Mouse (Mus musculus): Measurements from ENCODE around the gene Msi2.

The Msi2 gene

DNA sequence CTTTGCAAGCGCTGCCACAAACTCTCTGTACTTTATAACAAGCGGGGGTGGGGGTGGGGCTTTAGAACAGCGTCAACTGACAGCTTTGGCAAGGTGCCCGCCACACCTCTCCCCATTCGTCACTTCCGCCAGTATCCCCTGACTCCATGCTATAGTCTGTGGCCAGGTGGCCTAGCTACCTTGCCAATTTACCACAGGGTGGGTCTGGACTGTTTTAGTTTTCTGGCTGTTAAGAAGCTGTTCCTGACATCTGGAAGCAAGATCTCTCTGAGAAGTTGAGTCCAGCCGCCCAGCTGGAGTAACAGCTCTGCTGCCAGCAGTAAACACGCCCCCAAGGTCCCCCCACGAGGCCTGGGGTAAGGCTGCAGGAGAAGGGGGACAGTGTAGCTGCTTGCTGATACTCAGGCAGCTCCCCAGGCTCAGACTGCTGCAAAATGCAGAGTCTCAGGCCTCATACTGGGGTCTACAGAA is 292.6 kb downstream of the Msi2 start:
- no peak for DNase-seq

DNA sequence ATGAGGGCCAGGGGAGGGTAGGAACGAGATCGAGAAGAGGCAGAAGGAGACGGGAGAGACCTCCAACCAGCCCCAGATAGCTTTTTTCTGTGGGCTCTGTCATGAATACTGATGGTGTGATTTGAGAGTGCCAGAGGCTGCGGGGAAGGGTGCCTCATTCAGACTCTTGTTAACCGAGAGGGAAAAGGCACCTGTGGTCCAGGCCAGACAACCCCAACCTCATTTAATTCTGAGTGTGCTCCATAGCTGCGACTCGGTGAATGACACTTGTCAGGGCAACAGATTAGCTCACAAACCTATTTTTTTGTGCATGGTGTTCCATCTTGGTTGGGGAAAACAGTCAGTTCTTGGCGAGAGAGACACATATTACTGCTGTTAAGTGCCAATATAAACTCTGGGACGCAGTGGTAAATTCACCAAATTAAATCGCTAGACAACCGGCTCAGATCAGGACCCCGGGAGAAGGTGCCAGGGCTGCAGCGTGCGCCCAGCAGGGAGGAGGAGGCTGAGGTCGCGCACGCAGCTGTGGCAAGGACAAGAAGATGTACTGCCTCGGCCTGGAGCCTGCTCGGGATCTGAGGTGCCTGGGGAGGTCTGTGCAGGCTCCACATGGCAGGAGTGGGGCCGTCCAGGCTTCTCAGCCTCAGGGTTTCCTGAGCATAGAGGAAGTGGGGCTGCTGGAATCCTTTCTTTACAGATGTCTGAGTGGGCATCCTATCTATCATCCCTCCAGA is 294.1 kb downstream of the Msi2 start:
- no peak for DNase-seq

DNA sequence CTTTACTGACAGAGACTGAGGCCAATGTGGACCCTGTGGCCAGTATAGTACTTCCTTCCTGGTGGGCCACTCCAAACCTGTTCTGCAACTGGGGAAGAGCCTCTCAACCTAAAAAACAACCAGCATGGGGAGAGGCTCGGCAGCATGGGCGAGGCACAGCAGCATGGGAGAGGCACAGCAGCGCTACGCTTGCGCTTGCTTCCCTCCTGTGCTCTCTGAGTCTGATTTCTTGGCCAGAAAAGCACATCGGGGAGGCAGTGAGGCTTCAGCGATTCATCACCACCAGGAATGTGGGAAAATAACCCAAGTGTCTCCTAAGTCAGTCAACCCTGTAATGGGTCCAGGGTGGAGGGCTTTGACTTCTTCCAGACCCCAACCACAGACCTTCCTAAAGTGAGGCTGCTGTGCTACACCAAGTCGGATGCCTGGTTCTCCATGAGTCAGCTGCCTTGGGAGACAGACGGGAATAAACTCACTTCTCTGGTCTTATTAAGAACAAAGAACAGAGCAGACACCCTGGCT is 297.2 kb downstream of the Msi2 start:
- no peak for DNase-seq

DNA sequence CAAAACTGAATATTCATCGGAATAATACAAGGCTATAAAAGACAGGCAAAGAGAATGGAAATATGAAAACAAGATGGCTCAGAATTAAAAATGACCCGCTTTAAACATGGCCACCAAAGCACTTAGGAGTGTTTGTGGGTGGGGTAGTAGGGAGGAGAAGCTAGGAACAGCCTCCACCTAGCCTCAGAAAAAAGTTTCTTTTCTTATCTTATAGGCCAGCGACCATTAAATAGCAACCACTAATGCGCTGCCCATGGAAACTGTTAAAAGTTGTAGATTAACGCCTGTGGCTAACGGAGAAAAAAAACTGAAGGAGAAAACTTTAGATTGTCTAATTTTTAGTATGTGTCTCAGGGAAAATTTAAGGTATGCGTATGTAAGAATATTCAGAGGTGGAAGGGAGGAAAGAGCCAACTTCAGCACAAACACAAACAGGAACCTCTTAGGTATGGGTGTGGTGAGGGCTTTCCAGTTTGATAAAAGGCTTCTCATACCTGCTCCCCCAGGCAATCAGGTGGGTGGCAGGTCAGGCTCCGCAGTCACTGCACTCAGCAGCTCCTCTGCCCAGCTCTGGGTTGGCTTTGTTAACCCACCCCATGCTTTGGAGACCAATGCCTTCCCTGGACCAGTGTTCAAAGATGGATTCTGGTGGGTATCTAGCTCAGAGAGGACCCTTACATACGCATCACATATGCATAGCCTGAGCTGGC is 298.5 kb downstream of the Msi2 start:
- DNase-seq: no peak

DNA sequence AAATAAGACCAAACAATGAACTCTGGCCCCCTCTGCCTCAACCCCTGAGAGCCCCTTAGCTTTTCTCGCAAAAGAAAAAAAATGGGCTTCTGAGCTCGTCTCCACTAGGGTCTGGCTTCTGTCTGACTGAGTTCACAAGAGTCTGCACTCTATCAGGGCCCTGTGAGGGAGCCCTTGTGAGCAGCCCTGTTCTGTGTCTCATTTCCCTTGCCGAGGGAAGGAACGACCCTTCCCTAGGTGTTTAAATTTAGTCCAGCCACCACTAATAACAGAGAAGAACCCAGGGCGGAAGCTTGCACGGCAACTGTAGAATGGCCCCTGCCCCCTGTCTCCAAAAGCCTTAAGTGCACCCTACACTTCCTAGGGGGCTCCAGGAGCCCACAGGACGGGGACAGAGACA is 299.2 kb downstream of the Msi2 start:
- no peak for DNase-seq

DNA sequence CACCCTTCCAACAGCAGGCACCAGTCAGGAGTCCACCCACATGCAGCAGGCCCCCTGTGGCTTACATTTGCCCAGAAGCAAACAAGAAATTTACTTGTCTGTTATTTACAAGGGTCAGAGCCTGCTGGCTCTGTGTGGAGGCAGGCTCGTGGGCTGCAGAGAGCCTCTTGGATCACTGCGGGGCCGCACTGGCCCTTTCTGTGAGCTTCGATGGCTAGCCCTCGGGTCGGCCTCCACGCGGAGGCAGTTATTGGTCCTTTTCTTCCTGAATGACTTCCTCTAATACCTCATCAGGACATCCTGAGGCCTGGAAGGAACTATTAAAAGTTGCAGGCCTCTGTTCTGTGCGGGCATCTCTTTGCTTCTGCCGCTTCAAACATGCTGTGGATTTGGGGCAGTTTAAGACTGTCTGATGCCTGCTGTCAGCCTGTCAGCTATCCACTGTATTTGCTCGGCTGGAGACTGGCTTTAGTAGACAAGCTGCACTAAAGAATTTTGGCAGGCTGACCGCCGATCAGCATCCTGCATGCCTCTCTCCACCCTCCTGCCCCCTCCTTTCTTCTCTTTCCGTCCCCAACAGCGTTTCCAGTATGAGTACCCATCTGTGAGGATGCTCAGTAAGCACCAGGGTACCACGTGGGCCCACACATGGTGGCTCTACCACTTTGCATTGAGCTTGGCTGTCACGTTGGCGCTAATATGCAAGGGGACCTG is 304.0 kb downstream of the Msi2 start:
- peak; percentile 47 for DNase-seq

DNA sequence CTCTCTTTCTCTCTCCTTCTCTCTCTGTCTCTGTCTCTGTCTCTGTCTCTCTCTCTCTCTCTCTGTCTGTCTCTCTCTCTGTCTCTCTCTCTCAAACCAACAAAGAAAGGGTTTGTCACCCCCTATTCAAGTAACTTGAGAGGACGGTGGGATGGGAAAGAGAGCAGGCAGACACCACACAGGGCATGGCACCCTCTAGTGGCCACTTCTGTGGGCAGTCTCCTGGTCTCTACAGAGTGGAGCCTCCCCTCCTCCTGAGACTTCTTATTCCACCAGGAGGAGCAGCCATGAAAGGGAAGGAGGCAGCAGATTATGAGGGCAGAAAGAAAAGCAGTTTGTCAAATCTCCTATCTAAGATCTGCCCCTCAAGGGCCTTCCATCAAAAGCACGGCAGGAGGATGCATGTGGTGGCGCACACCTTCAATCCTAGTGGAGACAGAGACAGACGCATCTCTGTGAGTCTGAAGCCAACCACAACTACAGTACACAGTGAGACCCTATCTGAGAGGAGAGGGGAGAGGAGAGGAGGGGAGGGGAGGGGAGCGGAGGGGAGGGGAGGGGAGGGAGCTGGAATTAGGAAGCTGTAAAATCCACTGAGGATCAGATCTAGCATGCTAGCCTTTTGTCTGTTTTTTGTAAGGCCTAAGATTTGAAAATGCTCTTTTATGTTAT is 305.8 kb downstream of the Msi2 start:
- peak; percentile 54 for DNase-seq

DNA sequence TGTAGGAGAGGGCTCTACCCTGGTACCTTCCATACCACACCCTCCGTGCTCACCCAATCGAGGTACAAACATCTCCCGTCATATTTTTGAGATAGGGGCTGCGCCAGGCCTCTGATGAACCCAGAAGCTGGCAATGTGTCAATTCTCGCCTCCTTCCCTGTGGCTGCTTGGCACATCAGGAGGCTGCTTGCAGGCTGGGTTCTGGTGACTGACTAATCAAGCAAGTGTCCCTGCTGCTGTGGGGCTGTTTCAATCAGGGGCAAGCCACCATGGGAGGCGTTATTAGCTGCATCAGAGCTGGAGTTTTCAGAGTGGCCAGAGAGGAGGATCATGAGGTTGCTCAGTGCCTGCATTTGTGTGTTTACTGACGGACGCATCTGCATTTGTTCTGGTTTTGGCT is 310.0 kb downstream of the Msi2 start:
- no peak for DNase-seq

DNA sequence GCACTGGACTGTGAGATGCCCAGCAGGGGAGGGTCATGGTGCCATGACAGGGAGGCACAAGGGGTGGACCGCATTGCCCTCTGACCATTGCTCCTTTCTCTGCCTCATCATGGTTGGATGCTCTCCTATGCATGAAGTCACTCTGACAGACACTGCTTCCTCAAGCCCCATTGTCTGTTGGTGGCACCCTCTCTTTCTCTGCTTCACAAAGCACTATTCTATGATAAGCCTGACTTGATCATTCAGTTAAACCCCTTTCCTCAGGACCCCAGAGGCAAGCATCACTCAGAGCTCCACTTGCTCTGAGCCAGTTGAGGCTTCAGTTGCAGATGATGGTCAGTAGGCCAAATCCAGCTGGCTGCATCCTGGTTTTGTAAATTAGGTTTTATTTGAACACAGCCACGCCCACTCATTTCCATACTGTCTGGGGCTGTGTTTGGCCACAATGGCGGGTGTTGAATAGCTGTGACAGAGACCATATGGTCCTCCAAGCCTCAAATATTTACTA is 311.9 kb downstream of the Msi2 start:
- DNase-seq: no peak

DNA sequence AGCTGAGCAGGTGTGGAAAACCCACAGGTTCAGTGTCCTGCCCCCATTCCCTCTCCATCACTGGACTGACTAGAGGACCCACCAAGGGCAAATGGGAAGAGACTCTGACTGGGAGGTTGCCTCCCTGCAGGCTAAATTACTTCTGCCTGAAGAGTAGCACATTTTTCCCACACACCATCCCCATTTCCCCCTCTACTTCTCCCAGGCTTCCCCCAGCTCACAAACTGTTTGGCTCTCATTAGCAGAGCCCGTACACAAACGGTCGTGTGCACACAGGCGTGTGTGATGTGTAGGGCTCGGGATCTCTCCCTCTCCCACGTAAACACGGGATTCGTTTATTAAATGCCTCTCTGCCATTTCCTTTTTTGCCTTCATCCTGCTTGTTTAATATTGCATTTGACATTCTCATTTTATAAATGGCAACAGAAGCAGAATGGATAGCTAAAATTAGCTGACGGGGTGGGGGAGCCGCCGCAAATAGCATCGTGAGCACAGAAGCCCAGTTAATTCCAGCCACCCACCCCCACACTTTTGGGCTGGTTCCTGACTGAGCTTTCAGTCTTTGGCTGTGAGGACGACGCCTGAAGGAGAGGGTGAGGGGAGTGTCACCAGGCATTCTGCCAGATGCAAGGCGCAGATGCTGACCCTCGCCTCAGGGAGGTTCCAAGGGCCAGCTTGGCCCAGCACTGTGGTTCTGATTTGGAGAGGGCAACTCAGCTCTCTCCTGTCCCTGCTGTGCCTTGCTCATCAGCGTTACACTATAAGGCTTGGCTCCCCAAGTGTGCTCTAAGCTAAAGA is 313.3 kb downstream of the Msi2 start:
- DNase-seq: peak; percentile 52

DNA sequence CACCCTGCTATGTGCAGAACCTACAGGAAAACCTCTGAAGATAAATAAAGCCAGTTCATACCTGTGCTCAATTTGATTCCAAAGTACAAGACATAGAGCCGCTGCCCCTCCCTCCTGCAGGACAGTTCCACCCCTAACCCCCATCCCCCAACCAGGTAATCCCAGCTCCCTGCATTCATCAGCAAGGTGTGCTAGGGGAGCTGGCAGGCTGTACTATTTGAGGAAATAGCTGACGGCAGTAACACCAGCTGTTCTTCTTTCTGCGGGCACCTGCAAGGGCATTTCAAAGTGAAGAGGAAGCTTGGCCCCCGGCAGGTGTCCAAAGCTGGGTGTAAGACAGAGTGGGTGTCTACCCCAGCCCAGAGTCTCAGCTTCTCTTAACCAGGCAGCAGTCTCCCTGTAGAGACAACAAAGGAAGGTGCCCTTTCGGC is 314.1 kb downstream of the Msi2 start:
- no peak for DNase-seq

DNA sequence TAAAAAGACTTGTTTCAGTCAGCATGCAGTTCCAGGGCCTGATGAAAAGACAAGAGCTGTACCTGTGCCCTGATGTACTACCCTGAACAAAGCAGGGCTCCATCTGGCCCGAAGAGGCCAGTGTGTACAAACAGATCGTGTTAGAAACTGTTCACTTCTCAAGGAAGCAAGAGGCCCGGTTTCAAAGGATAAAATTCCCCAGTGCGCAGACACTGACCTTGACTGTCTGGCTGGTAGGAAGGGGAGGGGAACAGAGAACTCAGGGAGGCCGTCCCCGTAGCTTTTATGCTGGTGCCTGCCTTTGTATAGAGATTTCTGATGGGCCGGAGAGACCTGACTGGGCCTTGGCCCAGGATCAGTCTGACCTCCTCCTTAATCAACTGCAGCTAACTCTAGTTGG is 316.0 kb downstream of the Msi2 start:
- no peak for DNase-seq

DNA sequence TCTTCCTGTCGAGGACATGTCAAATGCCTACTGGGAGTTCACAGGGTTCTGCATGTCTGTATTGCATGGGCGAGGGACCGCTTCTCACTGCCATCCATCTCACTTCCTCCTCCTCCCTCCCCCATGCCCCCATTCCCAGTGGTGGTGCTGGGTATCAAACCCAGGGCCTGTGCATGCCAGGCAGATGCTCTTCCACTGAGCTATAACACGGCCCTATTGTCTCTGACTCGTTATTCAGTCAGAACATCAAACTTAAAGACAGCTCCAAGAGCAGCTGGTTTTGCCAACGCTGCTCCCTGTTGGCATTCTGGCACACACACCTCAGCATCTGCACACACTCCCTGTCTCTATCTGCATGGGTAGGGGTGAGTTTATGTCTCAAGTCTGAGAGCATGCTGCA is 317.0 kb downstream of the Msi2 start:
- DNase-seq: no peak

DNA sequence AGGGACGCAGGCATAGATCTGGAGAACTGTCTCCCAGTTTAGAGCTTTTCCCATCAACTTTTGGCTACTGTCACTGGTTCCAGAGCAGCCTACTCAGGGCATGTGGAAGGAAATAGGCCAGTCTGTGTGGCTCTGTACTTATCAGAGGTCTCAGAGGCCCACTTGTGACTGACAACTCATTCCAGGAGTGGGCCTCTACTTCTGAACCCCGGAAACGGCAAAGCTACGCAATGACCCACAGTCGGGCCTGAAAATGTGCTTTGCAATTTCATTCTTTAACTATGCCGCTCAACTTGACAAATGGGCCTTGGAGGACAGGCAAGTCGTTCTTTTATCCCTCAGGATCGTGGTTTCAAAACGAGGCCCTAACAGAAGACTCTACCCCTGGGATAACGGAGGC is 317.4 kb downstream of the Msi2 start:
- no peak for DNase-seq

DNA sequence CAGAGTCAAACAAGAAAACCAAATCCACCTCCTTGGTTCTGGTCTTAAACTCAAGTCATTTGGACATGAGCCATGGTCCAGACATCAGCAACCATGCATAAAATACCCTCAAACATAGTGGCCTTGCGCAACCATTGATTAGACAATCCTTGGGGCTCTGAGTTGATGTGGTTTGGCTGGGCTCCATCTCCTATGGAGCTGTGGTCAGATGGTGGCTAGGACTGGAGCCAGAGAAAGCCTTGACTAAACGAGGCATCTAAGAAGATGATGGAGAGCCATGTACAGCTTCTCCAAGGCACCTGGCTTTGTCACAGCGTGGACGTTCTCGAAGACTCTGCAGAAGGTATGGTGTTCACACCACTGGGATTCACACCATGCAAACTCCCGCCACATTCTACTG is 318.1 kb downstream of the Msi2 start:
- peak; percentile 55 for DNase-seq

DNA sequence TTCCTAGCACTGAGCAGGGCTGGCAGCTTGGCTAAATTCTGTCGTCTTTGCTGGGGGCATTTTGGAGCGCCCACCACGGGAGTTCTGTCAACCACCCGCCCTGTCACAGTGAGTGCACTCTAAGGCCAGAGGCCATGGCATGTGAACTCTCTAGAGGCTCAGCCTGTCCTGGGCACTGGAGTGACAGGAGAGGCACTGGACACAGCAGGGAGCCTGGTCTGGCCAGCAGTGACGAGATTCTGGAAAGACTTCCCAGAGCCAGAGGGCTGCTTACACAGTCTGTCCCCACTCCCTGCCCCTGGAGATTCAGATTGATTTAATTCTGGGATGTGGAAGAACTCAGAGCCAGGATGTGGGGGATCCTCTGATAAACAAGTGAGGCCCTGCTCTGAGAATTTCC is 318.9 kb downstream of the Msi2 start:
- no peak for DNase-seq

DNA sequence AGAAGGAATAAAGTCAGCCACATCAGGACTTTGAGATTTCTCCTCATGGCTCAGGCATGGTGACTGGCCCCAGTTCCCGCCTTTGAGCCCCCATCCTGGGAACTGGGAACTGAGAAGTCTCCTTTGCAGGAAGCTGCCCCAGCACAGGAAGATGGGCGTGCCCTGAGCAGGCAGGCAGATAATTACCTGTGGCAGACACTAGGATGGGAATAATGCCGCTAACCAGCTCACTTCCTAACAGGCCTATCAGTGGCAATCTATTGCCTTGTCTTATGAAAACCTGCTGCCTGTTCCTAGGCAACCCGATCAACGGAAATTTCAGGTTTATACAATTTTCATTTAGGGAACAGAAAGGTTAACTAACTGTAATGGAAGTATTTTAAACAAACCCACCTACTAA is 319.3 kb downstream of the Msi2 start:
- no peak for DNase-seq

DNA sequence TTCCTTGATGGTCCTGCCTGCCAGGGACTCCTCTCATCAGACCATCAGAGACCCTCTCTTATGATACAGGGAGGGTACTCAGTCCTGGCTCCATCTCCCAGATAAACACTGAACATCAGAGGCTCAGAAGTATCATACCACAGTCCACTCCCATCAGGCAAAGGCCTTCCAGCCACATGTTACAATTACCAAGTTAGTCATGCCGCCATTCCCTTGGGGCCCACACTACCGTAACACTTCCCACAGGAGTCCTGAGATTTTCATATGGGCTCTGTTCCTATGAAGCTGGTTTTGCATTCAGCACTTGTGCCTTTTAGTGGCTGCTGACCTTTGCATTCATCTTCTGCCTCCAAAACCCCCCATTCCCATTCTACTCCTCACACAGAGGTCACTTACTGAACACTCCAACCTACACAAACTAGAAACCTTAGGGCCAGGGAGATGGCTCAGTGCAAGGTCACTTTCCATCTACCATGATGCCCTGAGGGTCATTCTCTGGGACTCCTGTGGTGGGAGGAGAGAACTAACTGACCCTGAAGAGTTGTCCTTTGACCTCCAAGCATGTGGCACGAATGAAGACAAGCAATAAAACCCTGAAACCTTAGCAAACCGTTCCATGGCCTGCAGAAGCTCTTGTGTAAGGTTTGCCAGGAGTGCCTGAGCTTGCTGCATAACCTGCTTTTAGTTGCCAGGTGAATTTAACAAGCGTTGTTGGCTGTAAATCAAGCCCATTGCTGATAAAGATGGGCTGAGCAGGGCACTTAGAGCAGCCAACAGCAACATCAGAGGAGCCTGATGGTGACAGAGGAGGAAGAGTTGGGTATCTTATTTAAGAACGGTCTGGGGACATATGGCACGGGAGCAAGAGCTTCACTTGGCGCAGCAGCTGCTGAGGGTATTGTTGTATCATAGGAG is 323.0 kb downstream of the Msi2 start:
- no peak for DNase-seq

DNA sequence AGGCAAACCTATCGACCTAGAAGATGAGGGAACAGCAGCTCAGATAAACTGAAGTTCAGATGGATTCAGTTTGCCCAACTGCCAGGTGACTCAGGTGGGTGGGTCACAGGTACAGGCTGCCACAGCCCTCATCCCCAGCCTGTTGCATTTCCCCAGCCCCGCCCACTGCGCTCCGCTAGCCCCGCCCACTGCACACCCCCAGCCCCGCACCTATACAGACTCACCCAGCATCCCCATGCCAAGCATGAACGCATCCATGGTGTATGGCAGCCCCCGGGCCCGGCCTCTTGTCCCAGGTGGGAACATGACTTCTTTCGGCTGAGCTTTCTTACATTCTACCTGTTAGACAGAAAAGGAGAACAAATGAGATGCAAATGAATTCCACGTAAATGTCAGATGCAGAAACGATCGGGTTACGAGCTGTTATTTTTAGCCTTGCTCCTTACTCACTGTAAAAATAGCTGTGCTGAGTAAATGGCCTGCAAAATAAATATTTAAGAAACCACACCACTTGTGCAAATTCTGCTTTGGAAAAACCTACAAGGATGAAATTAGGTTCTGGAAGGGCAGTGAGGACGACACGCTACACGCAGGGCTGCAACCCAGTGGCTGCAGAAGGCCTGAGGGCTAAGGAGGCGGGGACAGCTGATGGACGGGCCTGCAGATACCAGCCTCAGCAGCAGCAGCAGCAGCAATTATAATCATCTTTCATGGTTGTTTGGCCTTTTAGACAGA is 323.8 kb downstream of the Msi2 start:
- DNase-seq: no peak

DNA sequence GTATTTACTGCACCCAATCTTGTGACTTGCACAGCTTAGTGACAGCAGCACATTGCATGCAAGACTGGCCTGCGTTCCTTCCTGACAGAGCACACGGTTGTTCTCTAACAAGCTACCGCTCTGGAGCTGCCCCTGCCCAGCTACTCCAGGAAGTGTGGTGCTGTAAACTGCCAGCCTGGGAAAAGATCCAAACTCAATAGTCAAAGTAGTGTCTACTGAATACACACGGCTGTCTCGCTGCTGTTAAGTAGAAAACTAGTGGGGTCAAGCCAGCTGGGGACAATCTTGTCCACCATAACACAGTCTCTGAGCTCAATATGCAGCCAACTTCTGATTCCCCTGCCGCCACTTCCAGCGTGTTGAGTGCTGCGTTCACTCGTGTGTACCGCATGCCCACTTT is 325.6 kb downstream of the Msi2 start:
- no peak for DNase-seq

All from cerebellum, adult 8-10 months (tissue).